Mouse (Mus musculus): ENCODE data around the gene Dock8.
A peak's percentile ranks its signal among the peaks of the same experiment; 100 is the strongest.

The Dock8 gene

GRCm38 (mm10) chr19:24999201-24999886 lies at the start of gene Dock8:
Gene Dock8 (plus strand): TSS chr19:24999534.
- DNase-seq (ENCODE audit: low read depth, low spot score) = no peak

GRCm38 (mm10) chr19:24958531-24958930 lies 40.8 kb upstream of the Dock8 start:
- DNase-seq (ENCODE audit: low read depth, low spot score) = no peak

DNA sequence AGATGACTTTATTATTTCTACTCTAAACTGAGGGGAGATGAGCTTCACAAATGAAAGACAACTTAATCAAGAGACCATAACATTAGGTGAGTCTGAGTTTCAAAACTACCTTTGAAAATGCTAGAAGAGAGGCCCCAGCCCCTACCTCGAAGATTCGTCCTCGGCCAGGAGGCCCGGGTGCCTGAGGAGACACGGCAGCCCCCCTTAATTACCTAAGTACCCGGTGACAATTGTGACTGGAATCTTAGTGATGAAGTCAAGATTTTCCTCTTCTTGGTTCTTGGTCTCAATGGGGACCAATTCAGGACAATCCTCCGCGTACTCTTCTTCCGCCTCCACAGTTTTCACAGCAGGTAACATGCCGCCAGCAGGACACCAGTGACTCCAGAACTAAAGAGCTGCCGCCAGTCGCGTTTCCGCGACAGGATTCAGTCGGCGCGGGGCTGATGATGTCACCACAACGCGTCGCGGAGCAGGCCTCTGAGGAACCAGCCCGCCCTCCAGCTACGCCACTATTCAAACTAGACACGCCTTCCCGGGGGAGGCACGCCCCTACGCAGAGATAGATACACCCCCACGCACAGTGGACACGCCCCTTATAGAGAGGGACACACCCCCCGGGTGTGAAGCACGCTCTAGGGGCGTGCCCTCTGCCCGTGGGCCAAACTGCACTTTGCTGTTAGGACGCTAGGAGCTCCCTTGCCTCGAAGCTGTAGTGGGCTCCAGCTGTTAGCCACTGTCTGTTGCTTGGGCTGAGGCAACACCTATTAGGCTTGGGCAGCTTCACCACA lies 38.0 kb upstream of the Dock8 start, which contains the start of gene Cbwd1:
Cbwd1 (minus strand) TSS at position 439 of the 791 bp plus-strand sequence.
- DNase-seq (ENCODE audit: low read depth, low spot score) = peak; percentile 93

DNA sequence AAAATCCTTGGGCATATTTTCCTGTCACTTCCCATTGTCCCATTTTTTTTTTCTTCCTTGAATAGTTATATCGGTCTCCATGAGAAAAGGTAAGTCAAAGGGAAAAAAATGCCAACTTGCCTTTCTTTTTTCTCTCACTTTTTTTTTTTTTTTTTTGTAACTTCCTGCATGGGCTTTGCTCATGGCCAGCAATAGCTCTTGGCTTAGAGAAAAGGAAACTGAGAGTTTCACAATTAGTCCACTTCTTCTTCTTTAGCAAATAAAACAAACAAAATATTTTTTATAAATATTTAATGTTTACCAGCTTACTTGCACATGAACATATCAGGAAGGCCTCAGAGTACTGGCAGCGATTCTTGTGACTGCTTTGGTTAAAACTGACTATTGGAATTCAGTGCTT lies 33.1 kb upstream of the Dock8 start:
- no peak for DNase-seq (ENCODE audit: low read depth, low spot score)

DNA sequence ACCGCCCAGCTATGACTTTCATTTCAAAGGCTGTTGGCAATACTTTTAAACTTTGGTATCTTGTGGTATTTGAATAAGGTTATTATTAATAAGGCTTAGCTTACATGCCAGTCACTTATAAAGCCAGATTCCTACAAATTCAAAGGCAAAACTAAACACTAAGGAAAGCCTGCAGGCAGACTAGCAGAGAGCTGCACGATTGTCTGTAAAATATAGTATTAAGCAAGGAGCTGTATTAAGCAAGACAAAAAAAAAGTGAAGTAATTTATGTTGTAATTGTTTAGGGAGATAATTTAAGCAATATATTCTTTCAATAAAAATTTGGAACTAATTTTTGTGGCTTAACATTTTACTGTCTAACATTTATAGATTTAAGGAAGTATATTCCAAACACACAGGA lies 32.4 kb upstream of the Dock8 start:
- no peak for DNase-seq (ENCODE audit: low read depth, low spot score)

DNA sequence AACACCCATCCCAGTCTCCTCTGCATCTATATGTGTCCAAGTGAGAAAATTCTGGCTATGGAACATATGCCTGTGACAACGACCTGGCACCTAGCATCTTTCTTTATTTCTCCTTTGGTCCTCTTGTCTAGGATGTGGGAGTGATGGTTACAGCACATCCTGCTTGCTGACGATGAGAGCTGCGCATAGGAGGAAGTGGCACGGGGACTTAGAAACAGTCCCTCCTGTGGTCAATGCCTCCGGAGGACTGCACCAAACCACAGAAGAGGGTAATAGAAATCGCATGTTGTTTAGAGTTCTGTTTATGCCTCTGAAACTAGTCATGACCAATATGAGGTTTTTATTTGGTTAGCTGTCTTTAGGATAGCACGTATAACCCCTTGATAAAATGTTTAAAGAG lies 28.0 kb upstream of the Dock8 start:
- DNase-seq (ENCODE audit: low read depth, low spot score) = no peak

- no peak for DNase-seq (ENCODE audit: low read depth, low spot score)
These were observed 26.5 kb upstream of the Dock8 start for GRCm38 (mm10) chr19:24972701-24973390.

- DNase-seq (ENCODE audit: low read depth, low spot score) = no peak
These were observed 21.3 kb upstream of the Dock8 start for GRCm38 (mm10) chr19:24977991-24978390.

DNA sequence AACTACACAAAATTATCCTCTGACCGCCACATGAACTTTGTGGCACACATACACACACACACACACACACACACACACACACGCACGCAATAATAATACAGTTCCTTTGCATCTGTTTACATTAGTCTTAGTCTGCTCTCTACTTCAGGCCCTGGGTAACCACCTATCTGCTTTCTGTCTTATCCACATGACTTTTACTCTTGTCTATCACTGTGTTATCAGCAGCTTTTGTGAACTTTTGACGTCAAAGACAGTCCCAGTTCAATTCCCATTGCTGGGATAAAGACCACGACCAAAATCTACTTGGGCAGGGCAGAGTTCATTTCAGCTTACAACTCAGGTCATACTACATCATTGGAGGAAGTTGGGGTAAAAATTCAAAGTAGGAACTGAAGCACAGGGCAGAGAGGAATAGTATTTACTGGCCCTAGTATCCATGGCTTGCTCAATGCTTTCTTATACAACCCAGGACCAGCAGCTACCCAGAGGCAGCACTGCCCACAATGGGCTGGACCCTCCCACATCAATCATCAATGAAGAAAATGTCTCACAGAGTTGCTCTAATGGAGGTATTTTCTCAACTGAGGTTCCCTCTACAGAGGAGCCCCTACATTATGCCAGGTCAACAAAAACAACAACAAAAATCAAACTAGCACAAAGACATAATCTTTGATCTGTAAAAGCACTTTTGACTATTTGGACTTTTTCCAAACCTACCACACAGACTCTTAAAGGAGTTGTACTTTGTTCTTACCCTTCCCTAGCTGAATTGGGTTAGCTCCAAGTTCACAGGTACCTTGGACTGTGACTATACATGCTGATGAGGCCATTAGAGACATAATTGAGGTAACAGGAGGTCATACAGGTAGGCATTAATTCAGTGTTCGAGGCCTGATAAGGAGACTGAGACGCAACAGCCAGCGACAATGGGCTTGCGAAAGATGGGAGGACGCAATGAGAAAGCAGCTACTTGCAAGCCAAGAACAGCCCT lies 20.2 kb upstream of the Dock8 start:
- no peak for DNase-seq (ENCODE audit: low read depth, low spot score)

GRCm38 (mm10) chr19:24981294-24981693 lies 18.0 kb upstream of the Dock8 start:
- DNase-seq (ENCODE audit: low read depth, low spot score) = no peak

DNA sequence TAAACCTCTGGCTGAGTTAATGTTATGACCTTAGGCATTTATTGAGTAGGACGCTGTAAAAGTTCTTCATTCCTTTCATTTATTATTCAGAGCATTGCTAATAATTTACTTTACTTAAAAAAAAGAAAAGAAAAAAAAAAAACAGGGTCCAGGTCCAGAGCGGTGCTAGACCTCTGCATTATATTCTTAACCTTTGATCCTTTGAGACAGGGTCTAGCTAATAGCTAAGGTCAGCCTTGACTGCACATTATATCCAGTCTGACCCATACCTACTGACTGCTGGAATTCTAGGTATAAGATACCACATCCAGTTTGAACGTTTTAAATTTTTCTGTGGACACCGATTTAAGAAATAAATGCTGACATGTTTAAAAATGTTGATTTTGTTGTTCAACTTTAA lies 16.3 kb upstream of the Dock8 start:
- no peak for DNase-seq (ENCODE audit: low read depth, low spot score)

- DNase-seq (ENCODE audit: low read depth, low spot score) = no peak
These were observed 15.4 kb upstream of the Dock8 start for GRCm38 (mm10) chr19:24983857-24984498.

DNA sequence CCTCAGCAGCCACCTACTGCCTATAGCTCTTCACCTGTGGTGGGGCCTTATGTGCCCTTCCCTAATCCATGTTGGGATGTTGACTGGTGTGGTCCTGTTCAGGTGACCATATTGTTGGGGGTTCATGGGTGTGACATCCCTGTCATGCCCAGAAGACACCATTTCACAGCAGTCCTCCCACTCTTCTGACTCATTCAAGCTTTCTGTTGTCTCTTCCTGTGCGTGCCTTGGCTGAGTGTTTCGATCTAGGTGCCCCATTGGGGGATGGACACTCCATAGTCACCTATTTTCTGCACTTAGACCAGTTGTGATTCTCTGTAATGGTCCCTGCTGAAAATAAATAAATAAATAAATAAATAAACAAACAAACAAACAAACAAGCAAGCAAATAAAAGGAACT lies 14.3 kb upstream of the Dock8 start:
- no peak for DNase-seq (ENCODE audit: low read depth, low spot score)

DNA sequence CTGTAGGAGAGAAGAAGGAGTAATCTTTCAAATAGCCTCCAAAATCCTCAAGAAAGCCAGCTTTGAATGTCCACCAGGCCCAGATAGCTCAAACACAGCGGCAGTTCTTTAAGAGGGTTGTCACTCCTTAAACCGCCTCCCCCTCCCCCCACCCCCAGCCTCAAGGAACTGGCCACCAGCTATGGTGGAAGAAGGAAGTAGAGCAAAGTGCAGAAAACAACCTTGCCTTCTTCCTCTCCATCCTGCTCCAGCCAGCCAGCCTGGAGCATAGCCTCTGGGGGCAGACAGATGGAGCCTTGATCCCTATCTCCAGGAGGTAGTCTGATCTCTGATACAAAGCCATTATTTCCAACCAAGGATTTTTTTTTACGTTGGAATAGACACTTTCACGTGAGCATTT lies 12.0 kb upstream of the Dock8 start:
- no peak for DNase-seq (ENCODE audit: low read depth, low spot score)

DNA sequence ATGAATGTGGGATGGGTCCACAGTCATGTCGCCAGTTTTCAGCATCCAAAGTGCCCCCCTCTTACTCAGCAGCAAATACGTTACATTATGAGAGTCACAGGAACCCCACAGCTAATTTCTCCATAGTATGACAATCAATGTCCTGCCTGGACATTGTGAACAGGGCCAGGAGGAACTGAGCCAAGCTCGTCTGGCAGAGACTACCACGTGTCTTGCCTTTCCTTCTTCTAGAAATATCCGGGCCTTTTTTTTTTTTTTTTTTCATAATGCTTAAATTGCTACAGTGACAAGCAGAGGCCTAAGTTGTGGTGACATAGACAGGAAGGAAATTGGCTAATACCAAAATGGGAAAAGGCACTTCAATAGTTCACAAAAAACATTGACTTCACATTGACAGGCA lies 10.5 kb upstream of the Dock8 start:
- no peak for DNase-seq (ENCODE audit: low read depth, low spot score)

DNA sequence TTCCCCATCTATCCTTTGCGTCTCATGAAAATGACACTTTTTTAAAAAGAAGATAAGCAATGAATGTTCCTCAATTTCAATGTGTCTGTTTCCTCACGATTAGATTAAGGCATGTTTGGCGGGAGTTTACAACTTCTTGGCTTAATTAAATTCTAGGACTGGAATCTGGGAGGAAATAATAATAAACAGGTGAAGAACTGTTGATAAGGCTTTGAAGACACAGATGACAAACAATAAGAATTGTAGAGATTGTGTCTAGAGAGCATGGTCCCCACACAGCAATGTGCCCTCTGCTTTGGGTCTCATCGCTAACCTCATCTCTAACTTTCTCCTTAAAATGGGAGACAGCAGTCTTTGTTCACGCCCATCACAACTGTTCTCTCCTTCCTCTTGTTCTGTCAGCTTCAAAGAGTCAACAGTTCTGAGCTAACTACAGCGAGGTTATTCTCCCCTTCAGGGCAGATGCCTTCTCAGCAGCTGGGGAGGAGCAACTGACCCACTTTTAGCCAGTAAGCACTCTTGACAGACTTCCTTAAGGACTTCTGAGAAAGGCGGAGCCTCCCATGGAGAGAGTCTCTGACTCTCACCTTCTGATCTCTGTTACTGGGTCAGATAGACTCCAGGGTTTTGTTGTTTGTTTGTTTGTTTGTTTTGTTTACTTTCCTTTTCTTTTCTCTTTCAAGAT lies 9.1 kb upstream of the Dock8 start:
- no peak for DNase-seq (ENCODE audit: low read depth, low spot score)

GRCm38 (mm10) chr19:24993526-24993925 lies 5.8 kb upstream of the Dock8 start:
- DNase-seq (ENCODE audit: low read depth, low spot score) = no peak

DNA sequence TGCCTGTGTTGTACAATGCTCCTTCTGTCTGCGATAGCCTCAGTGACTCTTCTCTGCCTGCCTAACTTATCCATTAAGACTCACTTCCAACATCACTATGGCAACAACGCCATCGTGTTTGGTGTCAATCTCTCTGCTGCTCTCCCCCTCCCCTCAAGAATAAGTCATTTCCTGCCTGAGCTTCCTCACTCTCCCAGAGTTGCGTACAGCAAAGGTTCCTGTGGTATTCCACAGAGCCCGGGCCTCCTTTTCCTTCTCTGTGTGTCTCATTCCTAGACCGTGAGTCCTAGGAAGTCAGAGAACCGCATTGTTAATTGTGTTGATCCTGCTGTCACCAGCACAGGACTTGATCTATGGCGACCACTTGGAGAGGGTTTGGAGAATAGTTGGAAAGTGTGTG lies 4.4 kb upstream of the Dock8 start:
- no peak for DNase-seq (ENCODE audit: low read depth, low spot score)

- no peak for DNase-seq (ENCODE audit: low read depth, low spot score)
These were observed 2.3 kb upstream of the Dock8 start for GRCm38 (mm10) chr19:24996815-24997704.

Data from brain, embryonic 18.5 days (tissue).